Mouse (Mus musculus) E14TG2a.4 (cell line): ENCODE data around the gene Olfr1393.

ENCODE experiments used
- CTCF ChIP-seq: conservative IDR thresholded peaks from 2 replicates; pipeline ENCODE4 v1.5.1; 2014; ENCODE audit warnings: low read length
- POU5F1 ChIP-seq: IDR thresholded peaks from 2 replicates; pipeline ENCODE4 v1.6.1; 2014; ENCODE audit warnings: low read length, borderline replicate concordance

DNA sequence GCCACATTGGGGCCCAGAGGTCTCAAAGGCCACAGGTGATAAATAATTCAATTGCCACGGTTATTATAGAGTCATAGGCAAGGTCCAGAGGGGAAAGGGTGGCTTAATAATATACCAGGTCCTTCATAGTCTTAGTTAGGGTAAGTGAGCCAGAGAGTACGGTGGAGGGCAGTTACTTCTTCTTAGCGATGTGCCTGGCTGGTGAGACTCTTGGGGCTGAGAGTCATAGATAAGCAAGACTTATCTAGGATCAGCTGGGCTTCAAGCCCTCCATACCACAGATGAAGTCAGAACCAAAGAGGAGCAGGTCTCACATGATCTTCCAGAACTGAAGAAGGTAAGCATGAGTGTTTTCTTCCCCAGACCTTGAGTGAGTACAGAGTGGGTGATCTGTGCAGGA is at the start of gene Olfr1393:
- TF ChIP-seq CTCF (no peak), POU5F1 (no peak)
